Mouse (Mus musculus) liver, embryonic 14.5 days (tissue): Measurements from ENCODE around the gene Rbbp7.
A peak's percentile ranks its signal among the peaks of the same experiment; 100 is the strongest.

Source experiments
- CTCF ChIP-seq: IDR thresholded peaks from 2 replicates; pipeline ENCODE4 v1.5.1; 2016; ENCODE audit warnings: antibody characterized with exemption, low read depth, control low read depth
- EP300 ChIP-seq: IDR thresholded peaks from 2 replicates; pipeline ENCODE4 v1.6.1; 2016; ENCODE audit warnings: antibody characterized with exemption, low read depth

DNA sequence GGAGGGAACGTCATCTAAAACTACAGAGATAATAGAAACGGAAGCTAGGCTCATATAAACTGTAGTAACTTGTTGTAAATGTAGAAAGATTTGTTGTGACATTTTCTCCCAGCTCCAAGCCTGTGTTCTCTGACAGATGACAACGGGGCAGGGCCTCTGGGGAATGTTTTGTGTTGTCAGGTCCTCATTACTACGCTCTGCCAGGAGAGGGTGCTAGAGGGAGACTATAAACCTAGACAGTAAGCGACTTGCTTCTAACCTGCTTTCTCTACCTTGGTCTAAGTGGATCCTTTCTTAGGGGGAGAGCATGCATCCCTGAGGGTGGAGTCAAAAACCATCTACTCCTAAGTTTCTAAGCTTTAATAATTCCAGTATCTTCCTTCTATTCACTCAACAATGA, 42.4 kb upstream of the Rbbp7 start:
- TF ChIP-seq CTCF (peak; percentile 66), EP300 (no peak)
